Mouse (Mus musculus) midbrain, postnatal 0 days (tissue): Measurements from ENCODE around the gene Nup62. TPM values are rescaled to one million over a fixed set of nuclear protein-coding genes. Genes with fewer than 3 reads are reported as not detected.

ENCODE experiments used
- ATAC-seq: fragments of 200-750 bp; cut with Nextera tagmentation; 2 replicates; pipeline ENCODE4 v1.8.0; 2017; ENCODE audit warnings: moderate number of reproducible peaks, mild to moderate bottlenecking, moderate TSS enrichment, moderate library complexity; ENCODE audit not compliant: low FRiP score
- DNase-seq: peaks from one replicate; pipeline ENCODE4 v3.0.0-alpha.2; 2015; ENCODE audit warnings: low spot score
- H3K27ac ChIP-seq: fragments of 300-500 bp; sonication (generic); 2 replicates; pipeline ENCODE4 v1.5.1; 2014; ENCODE audit warnings: low read depth, mild to moderate bottlenecking, low read length, mixed read lengths
- H3K27me3 ChIP-seq: fragments of 300-500 bp; sonication (generic); 2 replicates; pipeline ENCODE4 v1.6.1; 2014; ENCODE audit warnings: low read length, control low read depth, mixed read lengths; ENCODE audit not compliant: insufficient read depth
- H3K36me3 ChIP-seq: fragments of 300-500 bp; sonication (generic); 2 replicates; pipeline ENCODE4 v1.6.1; 2014; ENCODE audit warnings: low read length, control low read depth, mixed read lengths; ENCODE audit not compliant: insufficient read depth
- H3K4me1 ChIP-seq: fragments of 300-500 bp; sonication (generic); 2 replicates; pipeline ENCODE4 v1.6.1; 2014; ENCODE audit warnings: mild to moderate bottlenecking, control low read depth, antibody characterized with exemption, low read length, mixed read lengths; ENCODE audit not compliant: insufficient read depth
- H3K4me2 ChIP-seq: fragments of 300-500 bp; sonication (generic); 2 replicates; pipeline ENCODE4 v1.6.1; 2014; ENCODE audit warnings: low read depth, mild to moderate bottlenecking, low read length, mixed read lengths; ENCODE audit not compliant: poor library complexity, severe bottlenecking
- H3K4me3 ChIP-seq: fragments of 300-500 bp; sonication (generic); 2 replicates; pipeline ENCODE4 v1.5.1; 2014; ENCODE audit warnings: low read depth, mild to moderate bottlenecking, low read length, moderate library complexity
- H3K9ac ChIP-seq: fragments of 300-500 bp; sonication (generic); replicated peaks from 2 replicates; pipeline ENCODE4 v1.6.1; 2014; ENCODE audit warnings: mild to moderate bottlenecking, low read length, moderate library complexity, mixed read lengths; ENCODE audit not compliant: poor library complexity, severe bottlenecking
- H3K9me3 ChIP-seq: fragments of 300-500 bp; sonication (generic); 2 replicates; pipeline ENCODE4 v1.6.1; 2016; ENCODE audit warnings: low read length, control low read depth
- CTCF ChIP-seq: IDR thresholded peaks from 2 replicates; pipeline ENCODE4 v1.5.1; 2016; ENCODE audit warnings: antibody characterized with exemption, mild to moderate bottlenecking
- WGBS: fragments of 180-500 bp; shearing (Covaris S2); extraction: QIAGEN DNeasy Blood & Tissue Kit; methylation state at CpG from one replicate; pipeline ENCODE4 v1.1.7; 2014; 5-methylcytosine and 5-hydroxymethylcytosine counted together
- polyA plus RNA-seq: library from polyadenylated mRNA; unstranded; fragments of >200 nt; fragmentation: Nextera tagmentation; extraction: Ambion mirVana; gene quantifications from 2 replicates; pipeline ENCODE4 v1.2.1, GENCODE M21; 2015
- total RNA-seq: library from RNA; depleted of rRNA; stranded (reverse); fragments of >200 nt; gene quantifications from 2 replicates; pipeline ENCODE4 v1.2.3, GENCODE M21; 2014

Gene Nup62
- total and polyA plus RNA-seq, 2 experiments from 2014 or later: 46.9 to 65.9 TPM

DNA sequence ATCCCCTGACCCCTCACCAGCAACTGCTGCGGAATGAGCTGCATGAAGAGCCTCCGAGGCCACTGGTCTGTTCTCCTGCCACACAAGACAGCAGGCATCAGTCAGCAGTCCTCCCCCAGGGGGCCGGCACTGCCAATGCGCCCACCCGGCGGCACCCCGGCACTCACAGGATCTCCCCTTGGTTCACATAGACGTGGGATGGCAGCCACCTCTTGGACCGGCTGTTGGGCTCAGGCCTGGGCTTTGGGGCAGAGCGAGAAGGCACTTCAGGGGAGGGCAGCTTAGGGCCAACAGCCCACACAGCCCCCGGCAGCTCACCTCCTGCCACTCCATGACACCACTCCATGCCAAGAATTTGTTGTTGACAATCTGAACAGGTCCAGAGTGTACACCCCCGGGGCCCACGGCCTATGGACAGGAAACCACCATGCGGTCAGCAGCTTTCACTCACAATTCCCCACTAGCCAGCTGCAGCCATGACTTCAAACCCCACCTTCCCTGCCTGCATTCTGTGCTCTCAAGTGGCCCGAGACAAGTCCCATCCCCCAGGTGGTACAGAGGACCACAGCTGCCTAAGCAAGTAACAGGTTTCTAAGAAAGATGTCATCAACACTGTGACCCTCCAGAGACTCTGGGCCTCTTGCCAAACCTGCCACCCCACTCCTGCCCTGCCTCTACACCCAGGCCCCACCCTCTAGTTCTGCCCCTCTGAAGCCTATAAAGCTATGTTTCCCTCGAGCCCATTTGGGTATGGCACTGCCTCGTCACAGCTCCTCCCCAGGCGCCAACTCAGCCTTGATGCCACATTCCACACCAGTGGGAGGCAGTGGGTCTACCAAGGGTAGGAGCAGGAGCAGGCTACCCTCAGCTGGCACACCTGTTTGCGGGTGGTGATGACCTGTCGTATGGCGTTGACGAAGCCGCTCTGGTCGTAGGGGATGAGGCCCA is 49.0 kb downstream of the Nup62 start:
- H3K27ac ChIP-seq: no peak overlapping the region
- WGBS: 79% methylated on average over 24 of the region's 24 CpGs
- no peaks in the 10 kb centered on the region for H3K27me3 ChIP-seq
- no peak for TF ChIP-seq CTCF
- ATAC-seq: no peak
- no peak for DNase-seq
- H3K4me1 ChIP-seq: peaks cover 23% of the 10 kb centered on the region
- H3K4me3 ChIP-seq: no peak overlapping the region
- H3K36me3 ChIP-seq: peaks cover 38% of the 10 kb centered on the region
- no peaks in the 10 kb centered on the region for H3K9me3 ChIP-seq
- no peak overlapping the region for H3K9ac ChIP-seq
- H3K4me2 ChIP-seq: no peak overlapping the region

DNA sequence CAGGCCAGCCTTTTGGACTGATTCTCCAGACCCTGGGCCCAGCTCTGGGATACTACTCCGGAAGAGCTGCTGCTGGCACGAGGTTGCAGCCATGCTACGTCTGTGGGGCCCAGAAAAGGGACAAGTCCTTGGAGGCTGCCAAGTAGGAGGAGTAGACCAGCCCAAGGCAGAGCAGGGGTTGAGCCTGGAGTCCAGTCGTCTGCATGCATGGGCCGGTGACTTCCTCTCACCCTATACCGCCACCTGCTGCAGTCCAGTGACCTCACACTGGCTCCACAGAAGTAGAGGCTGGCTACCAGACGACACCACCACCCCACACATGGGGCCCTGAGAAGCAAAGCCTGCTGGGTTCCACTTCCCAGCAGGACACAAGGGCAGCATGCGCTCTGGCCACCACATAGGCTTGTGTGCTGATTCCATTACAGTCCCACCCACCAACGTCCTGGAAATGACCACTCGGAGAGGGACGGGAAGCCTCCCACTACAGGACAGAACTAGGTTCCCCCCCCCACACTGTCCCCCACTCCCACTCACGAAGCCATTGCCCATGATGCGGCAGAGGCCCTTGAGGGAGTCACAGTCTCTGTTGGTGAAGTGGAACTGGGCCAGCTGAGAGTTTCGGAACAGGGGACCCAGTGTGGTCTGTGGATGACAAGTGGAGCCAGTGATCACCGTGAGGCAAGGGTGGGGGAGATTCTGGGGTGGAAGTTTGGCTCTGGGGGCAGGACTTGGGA is 50.6 kb downstream of the Nup62 start:
- Histone ChIP-seq H3K9me3 (no peaks in the 10 kb centered on the region), H3K27ac (peak overlapping the region; percentile 32), H3K27me3 (no peaks in the 10 kb centered on the region), H3K4me3 (no peak overlapping the region), H3K4me2 (peak overlapping the region; percentile 92), H3K36me3 (peaks cover 38% of the 10 kb centered on the region), H3K9ac (0 out of 2 replicates have a peak overlapping the region, but pooled peaks have one; percentile 19), H3K4me1 (peaks cover 24% of the 10 kb centered on the region)
- WGBS: 43% methylated on average over 15 of the region's 15 CpGs
- TF ChIP-seq CTCF: peak; percentile 27; the same call in 1 of the 2 replicates
- no peak for ATAC-seq
- DNase-seq: peak; percentile 75

DNA sequence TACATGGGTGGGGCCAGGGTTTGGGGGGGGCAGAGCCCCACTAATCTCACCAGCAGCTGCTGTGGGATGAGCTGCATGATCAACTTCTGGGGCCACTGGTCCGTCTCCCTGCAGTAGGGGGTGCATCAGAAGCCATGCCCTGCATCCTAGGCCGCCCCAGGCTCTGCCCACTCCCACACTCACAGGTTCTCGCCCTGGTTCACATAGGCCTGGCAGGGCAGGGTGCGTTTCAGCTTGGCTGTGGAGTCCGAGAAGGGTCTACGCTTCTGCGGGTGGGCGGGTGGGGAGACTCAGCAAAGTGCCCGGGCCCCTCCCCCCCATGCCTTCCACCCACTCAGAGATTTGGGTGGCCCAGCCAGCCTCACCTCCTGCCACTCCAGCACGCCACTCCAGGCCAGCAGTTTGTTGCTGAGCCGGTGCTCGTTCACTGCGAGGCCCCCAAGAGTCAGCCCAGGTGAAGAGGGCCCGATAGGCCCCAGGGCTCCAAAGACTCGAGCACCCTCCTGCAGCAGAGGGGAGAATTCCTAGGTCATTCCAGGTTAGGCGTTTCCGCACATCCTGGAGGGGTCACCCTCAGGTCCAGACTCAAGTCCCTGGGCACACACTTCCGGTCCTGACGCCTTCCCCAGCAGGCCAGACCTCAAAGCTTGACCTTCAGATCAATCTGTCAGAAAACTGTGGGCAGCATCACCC is 51.3 kb downstream of the Nup62 start:
- Histone ChIP-seq H3K9ac (peak overlapping the region; percentile 29; the same call in 1 of the 2 replicates), H3K4me1 (peaks cover 24% of the 10 kb centered on the region), H3K36me3 (peaks cover 34% of the 10 kb centered on the region), H3K4me2 (peak overlapping the region; percentile 92), H3K27me3 (no peaks in the 10 kb centered on the region), H3K27ac (0 out of 2 replicates have a peak overlapping the region, but pooled peaks have one; percentile 32), H3K9me3 (no peaks in the 10 kb centered on the region), H3K4me3 (peak overlapping the region; percentile 98)
- TF ChIP-seq CTCF: no peak
- WGBS: 64% methylated on average over 19 of the region's 19 CpGs
- DNase-seq (no peak), ATAC-seq (no peak)

DNA sequence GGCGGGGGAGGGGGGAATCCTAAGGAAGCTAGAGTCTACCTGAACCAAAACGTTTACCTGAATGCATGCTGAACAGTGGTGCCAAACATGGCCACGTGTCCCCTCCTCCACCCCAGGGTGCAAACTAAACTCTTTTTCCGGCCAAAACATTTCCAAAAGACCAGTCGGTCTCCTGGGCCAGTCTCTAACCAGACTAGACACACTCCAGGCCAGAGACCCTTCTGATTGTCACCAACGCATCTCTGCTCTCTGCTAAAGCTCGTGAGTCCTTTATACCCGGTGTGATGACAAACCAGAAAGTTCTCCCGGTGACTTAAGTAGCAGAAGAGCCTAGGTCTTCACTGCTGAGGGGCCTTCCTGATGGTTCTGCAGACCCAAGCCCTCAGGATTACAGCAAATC is 51.9 kb downstream of the Nup62 start:
- Histone ChIP-seq H3K4me2 (peak overlapping the region; percentile 92), H3K27ac (no peak overlapping the region), H3K9me3 (no peaks in the 10 kb centered on the region), H3K4me3 (peak overlapping the region; percentile 98), H3K36me3 (peaks cover 27% of the 10 kb centered on the region), H3K4me1 (peaks cover 24% of the 10 kb centered on the region), H3K27me3 (no peaks in the 10 kb centered on the region), H3K9ac (peak overlapping the region; percentile 29; the same call in 1 of the 2 replicates)
- no peak for ATAC-seq
- TF ChIP-seq CTCF: no peak
- 36% methylated on average over 9 of the region's 9 CpGs for WGBS
- no peak for DNase-seq

DNA sequence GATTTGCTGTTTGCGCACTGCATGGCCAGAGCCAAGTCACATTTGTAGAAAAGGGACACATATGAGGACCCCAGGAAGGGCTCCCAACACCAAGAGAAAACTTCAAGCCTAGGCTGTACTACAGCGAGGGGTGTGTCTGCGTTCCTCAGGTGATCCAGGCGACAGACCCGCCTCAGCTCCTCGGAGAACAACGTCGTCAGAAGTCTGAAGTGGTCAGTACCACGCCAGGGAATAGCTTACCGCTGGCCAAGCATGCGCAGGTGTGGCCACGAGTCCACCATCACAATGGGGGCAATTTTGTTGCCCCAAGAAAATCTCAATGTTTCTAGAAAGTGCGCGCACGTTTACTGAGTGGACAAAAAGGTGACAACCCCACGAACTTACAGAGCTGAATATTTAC is 52.6 kb downstream of the Nup62 start:
- DNase-seq: no peak
- H3K36me3 ChIP-seq: peaks cover 21% of the 10 kb centered on the region
- WGBS: 4% methylated on average over 16 of the region's 16 CpGs
- peak overlapping the region; percentile 92 for H3K4me2 ChIP-seq
- peaks cover 24% of the 10 kb centered on the region for H3K4me1 ChIP-seq
- H3K9ac ChIP-seq: peak overlapping the region; percentile 99
- no peak for ATAC-seq
- peak overlapping the region; percentile 100 for H3K27ac ChIP-seq
- no peaks in the 10 kb centered on the region for H3K27me3 ChIP-seq
- no peak for TF ChIP-seq CTCF
- peak overlapping the region; percentile 98 for H3K4me3 ChIP-seq
- no peaks in the 10 kb centered on the region for H3K9me3 ChIP-seq
